Mouse (Mus musculus) adrenal gland, postnatal 4 days (tissue): ENCODE measurements around the gene Cuta. TPM values are rescaled to one million over a fixed set of nuclear protein-coding genes. Genes with fewer than 3 reads are reported as not detected.
A peak's percentile ranks its signal among the peaks of the same experiment; 100 is the strongest.

Experiments used
- DNase-seq, 2 experiments: peaks; one replicate each; pipeline ENCODE4 v3.0.0; 2021 to 2022; ENCODE audit warnings: low spot score in 2 of 2, mixed read lengths in 2 of 2
- microRNA-seq: library from miRNA; unstranded; fragments of <30 nt; microRNA quantifications from one replicate; pipeline ENCODE4 v1.2.0, GENCODE M21; 2021
- total RNA-seq, 2 experiments: library from RNA; stranded (reverse); gene quantifications; 2 replicates each; pipeline ENCODE4 v1.2.3; 2021

The Cuta gene
- total RNA-seq, 2 experiments from 2014 or later, result 127 to 132 TPM

DNA sequence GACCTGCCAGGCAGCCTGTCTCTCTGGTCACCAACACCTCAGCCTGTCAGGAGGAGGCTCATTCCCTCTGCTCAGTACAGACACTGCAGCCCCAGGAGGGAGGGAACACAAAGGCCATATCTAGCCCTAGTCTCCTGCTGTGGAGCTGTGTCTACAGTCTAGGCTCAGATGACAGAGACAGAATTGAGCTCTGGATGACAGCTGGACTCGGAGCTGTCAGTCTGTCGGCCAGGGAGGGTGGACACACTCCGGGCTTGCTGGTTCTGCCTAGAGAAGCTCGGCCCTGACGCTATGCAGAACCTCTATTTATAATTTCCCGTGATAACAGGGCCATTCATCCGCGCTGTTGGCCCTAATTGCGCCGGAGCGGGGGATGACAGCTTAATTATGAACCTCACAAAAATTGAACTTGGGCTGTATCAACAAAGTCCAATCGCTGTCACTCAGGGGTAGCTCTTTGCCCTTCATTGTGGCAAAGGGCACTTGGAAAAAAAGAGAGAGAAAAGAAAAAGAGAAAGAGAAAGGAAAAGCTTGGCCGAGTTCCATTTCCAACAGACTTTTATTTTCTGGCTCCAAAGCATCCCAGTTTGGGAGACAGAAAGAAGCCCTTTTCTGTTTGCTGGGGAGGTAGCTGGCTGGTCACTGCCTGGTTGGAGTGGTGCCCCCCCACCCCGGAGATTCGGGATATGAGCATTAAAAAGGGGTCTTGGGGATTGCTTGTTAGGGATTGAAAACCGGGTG, 46.6 kb downstream of the Cuta start:
- no peak for DNase-seq

DNA sequence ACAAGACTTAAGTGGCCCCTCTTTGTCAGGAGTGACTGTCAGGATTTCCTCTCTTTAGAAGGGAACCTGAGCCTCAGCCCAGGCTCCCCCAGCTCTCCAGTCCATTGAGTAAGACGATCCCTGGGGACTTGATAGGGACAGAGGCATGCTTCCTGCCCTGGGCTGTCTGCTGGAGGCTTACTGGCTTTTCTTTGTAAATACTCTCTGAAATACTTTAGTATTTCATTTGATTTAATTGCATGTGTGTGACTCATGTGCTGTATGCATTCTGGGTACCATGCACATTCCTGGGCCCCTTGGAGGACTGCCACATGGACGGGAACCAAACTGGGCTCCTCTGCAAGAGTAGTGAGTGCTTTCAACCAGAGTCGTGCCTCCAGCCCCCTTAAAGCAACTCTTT, 51.4 kb downstream of the Cuta start:
- no peak for DNase-seq

DNA sequence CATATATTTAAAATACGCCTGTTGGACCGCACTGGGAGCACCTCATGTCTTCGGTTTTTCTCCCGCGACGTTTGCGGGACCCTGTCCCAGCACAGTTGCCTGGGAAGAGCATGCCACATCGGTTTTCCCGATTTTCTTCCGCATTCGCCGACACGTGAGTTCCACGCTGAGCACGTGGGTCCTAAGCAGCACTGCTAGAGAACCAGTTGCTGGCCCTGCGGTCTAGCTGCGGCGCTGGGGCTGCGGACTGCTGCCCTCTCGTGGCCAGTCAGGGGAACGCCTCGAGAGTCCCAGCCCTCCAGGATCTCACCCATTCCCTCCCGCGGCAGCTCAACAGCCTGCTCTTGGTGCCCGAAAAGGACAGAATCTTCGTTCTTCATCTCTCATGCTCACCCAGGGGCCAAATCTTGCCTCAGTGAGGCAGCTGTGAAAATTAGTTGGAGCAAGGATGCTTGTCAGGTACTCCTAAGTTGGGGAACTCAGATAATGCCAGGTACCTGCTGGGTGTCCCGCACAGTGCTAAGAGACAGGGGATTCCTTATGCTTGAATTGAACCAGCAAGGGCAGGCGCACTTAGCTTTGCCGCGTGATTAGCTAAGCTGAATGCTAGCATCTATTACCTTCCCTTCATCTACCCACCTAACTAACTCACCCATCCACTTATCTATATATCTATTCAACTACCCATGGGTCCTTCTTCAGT, 53.2 kb downstream of the Cuta start:
- DNase-seq, result peak; percentile 63 to 70

- DNase-seq, result peak; percentile 57 to 72
These were observed 54.1 kb downstream of the Cuta start for GRCm38 (mm10) chr17:26884995-26885926.

Small RNA genes lying within 50 kb of the gene (microRNA-seq; reads per million reads assigned to microRNA genes)
- not detected for gene Gm27775
- 0.79 reads per million for gene Mir3083
- 1.8 reads per million for gene Mir6968

Other genes starting within 250 kb of the Cuta start
- 10 to 100 TPM; 47.5 to 51.9 TPM for gene Crebrf, start 223.9 kb downstream of the Cuta start, total RNA-seq
- 10 to 100 TPM; 37.8 to 38.3 TPM for gene Bnip1, start 158.5 kb downstream of the Cuta start, total RNA-seq
- not detected for gene Nkx2-5, start 94.6 kb downstream of the Cuta start, total RNA-seq
- 10 to 100 TPM; 11.8 to 12.2 TPM for gene Kifc5b, start 22.5 kb downstream of the Cuta start, total RNA-seq
- 10 to 100 TPM; 32.0 to 33.4 TPM for gene Phf1, start 6.5 kb downstream of the Cuta start, total RNA-seq
- 10 to 100 TPM; 29.7 to 37.1 TPM for gene Syngap1, start 1.7 kb upstream of the Cuta start, total RNA-seq
- 1 to 10 TPM; 8.0 to 9.6 TPM for gene Zbtb9, start 33.6 kb upstream of the Cuta start, total RNA-seq
- 10 to 100 TPM; 43.8 to 46.4 TPM for gene Bak1, start 89.4 kb upstream of the Cuta start, total RNA-seq
- gene Itpr3, start 117.7 kb upstream of the Cuta start, total RNA-seq, result 10 to 100 TPM; 13.6 to 19.4 TPM
- gene Uqcc2, start 194.3 kb upstream of the Cuta start, total RNA-seq, result 100 to 1,000 TPM; 128 to 138 TPM
- 1 to 10 TPM; 1.1 to 2.3 TPM for gene Ip6k3, start 228.2 kb upstream of the Cuta start, total RNA-seq